Mouse (Mus musculus): Measurements from ENCODE around the gene Gria2. TPM values are rescaled to one million over a fixed set of nuclear protein-coding genes. Genes with fewer than 3 reads are reported as not detected.

The Gria2 gene
- polyA plus RNA-seq, 1 experiment from 2014 or later: 0.02 TPM

- H3K27ac ChIP-seq (ENCODE audit: low read length): no peak overlapping the region
- H3K27me3 ChIP-seq (ENCODE audit: control insufficient read depth, insufficient read depth, low read depth, low read length): no peaks in the 10 kb centered on the region
- no peak overlapping the region for H3K4me3 ChIP-seq (ENCODE audit: low read depth, low read length)
- no peaks in the 10 kb centered on the region for H3K36me3 ChIP-seq (ENCODE audit: control insufficient read depth, insufficient read depth)
- WGBS (ENCODE audit: insufficient replicate concordance): 30% methylated on average over 2 of the region's 2 CpGs
- H3K9me3 ChIP-seq (replicated peaks; ENCODE audit: control insufficient read depth, low read length): no peaks in the 10 kb centered on the region
- no peak overlapping the region for H3K4me2 ChIP-seq (ENCODE audit: low read depth, low read length)
- ATAC-seq (ENCODE audit: low read depth): no peak
- no peak overlapping the region for H3K9ac ChIP-seq (ENCODE audit: low read depth, low read length)
- H3K4me1 ChIP-seq (ENCODE audit: control insufficient read depth, low read depth, low read length): no peaks in the 10 kb centered on the region
Observed at GRCm38 (mm10) chr3:80663293-80663692, 139.3 kb downstream of the Gria2 start.

GRCm38 (mm10) chr3:80661838-80662237 is 140.8 kb downstream of the Gria2 start:
- 49% methylated on average over 3 of the region's 3 CpGs for WGBS (ENCODE audit: insufficient replicate concordance)
- Histone ChIP-seq H3K4me2 (ENCODE audit: low read depth, low read length) (no peak overlapping the region), H3K4me1 (ENCODE audit: control insufficient read depth, low read depth, low read length) (no peaks in the 10 kb centered on the region), H3K27me3 (ENCODE audit: control insufficient read depth, insufficient read depth, low read depth, low read length) (no peaks in the 10 kb centered on the region), H3K4me3 (ENCODE audit: low read depth, low read length) (no peak overlapping the region), H3K27ac (ENCODE audit: low read length) (no peak overlapping the region), H3K9me3 (replicated peaks; ENCODE audit: control insufficient read depth, low read length) (no peaks in the 10 kb centered on the region), H3K36me3 (ENCODE audit: control insufficient read depth, insufficient read depth) (no peaks in the 10 kb centered on the region), H3K9ac (ENCODE audit: low read depth, low read length) (no peak overlapping the region)
- ATAC-seq (ENCODE audit: low read depth): no peak

- ATAC-seq (ENCODE audit: low read depth): no peak
- H3K27me3 ChIP-seq (ENCODE audit: control insufficient read depth, insufficient read depth, low read depth, low read length): no peaks in the 10 kb centered on the region
- no peak overlapping the region for H3K27ac ChIP-seq (ENCODE audit: low read length)
- H3K9ac ChIP-seq (ENCODE audit: low read depth, low read length): no peak overlapping the region
- no peaks in the 10 kb centered on the region for H3K9me3 ChIP-seq (replicated peaks; ENCODE audit: control insufficient read depth, low read length)
- H3K4me3 ChIP-seq (ENCODE audit: low read depth, low read length): no peak overlapping the region
- 74% methylated on average over 5 of the region's 5 CpGs for WGBS (ENCODE audit: insufficient replicate concordance)
- H3K4me2 ChIP-seq (ENCODE audit: low read depth, low read length): no peak overlapping the region
- no peaks in the 10 kb centered on the region for H3K36me3 ChIP-seq (ENCODE audit: control insufficient read depth, insufficient read depth)
- no peaks in the 10 kb centered on the region for H3K4me1 ChIP-seq (ENCODE audit: control insufficient read depth, low read depth, low read length)
Observed at GRCm38 (mm10) chr3:80652213-80652612, 150.4 kb downstream of the Gria2 start.

Small RNA genes within 50 kb of the gene (microRNA-seq; reads per million reads assigned to microRNA genes)
- gene Gm25749: not detected

Other genes starting within 250 kb of the Gria2 start
- 0.08 and 0.13 TPM in 2 replicates for gene Glrb, start 110.8 kb upstream of the Gria2 start, polyA plus RNA-seq (2015; fragmentation: Nextera tagmentation; extraction: Ambion mirVana)
- gene Pdgfc, start 233.6 kb upstream of the Gria2 start, polyA plus RNA-seq (2015; fragmentation: Nextera tagmentation; extraction: Ambion mirVana): 0.35 and 0.44 TPM in 2 replicates

Measured in liver, embryonic 16.5 days (tissue).